Mouse (Mus musculus): ENCODE results near the gene Hif1an.

The Hif1an gene

GRCm38 (mm10) chr19:44564006-44564405 is 1.4 kb downstream of the Hif1an start:
- peak; percentile 44 for DNase-seq (ENCODE audit: low spot score)

DNA sequence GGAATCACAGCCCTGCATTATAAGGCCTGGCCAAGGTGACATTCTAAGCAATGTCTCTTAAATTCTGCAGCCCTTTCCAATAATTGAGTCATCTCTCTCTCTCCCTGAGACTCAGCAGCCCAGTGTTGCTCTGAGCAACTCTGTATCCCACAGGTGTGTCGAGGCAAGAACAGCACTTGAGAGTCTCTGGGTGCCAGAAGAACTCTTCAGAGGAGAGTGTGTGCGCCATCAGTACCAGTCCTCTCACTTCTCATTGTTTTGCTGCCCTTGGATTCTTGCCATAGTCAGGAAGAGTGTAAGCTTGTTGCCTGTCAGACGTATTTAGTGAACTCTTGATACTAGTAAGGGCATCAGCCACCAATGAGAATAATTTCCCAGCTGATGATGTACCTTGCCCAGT is 5.1 kb downstream of the Hif1an start:
- DNase-seq (ENCODE audit: low spot score) = peak; percentile 46

DNA sequence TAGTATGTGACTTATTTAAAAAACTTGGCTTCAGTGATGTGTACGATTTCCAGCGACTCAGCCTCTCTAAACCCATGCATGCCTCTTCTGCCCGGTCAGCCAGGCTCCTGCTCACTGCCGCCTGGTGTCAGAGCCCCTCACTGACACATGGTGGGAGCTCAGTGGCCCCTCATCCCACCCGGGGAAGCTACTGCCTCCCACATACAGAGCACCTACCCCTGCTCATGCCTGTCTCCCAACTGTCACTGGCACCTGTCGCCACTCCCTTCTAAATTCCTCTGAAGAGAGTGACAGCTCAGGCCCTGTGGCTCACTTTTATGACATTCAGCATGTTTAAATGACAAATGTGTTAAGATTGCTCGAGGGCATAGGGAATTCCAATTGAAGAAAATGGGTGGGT is 13.6 kb downstream of the Hif1an start:
- no peak for DNase-seq (ENCODE audit: low spot score)

GRCm38 (mm10) chr19:44578038-44578437 is 15.4 kb downstream of the Hif1an start:
- no peak for DNase-seq (ENCODE audit: low spot score)

- no peak for DNase-seq (ENCODE audit: low spot score)
Measured at GRCm38 (mm10) chr19:44582103-44582502, 19.5 kb downstream of the Hif1an start.

DNA sequence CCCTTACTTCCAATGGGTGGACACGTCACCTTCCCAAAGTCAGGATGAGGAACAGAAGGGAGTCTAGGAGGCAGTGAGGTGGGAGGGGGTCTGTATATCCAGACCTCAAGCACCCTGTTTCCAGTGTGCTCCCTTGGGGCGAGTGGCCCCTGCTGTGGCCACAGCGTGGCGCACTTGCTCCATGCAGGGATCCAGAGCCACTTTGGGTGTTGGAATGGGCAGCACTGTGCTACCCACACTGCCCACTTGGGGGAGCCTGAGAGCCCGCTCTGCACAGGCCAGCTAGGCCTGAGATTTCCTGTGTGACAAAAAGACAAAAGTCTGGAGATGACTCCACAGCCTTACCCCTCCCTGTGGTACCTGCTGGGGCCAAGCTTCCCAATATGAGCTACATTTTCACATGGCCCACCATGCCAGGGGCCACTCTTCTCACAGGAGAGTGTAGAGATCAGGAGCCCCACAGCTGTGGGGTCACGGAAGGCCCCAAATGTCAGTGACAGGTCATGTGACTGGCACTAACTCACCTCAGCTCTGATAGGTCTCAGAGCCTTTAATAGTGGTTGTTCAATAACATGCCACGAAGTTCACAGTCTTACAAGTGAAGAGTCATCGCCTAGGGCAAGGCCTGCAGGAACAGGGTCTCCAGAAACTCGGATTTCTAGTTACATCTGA is 20.1 kb downstream of the Hif1an start:
- peak; percentile 89 for DNase-seq (ENCODE audit: low spot score)

DNA sequence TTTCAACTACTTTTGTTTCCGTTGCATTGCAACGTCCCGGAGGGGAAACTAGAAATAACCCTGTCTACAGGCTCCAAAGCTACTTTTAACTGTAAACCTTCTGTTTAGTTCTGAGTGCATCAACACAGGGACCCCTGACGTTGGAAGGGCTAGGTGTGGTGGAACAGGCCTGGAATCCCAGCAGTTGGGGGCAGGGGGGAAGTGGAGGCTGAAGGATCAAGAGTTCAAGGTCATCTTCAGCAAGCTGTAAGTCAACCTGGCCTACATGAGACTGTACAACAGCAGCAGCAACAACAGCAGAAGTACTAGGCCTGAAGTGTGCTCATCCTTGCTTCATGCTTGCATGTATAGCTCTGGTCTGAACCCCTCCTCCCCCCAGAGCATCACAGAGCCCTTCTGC is 25.4 kb downstream of the Hif1an start:
- no peak for DNase-seq (ENCODE audit: low spot score)

- DNase-seq (ENCODE audit: low spot score) = no peak
Measured at GRCm38 (mm10) chr19:44589591-44590223, 27.1 kb downstream of the Hif1an start.

DNA sequence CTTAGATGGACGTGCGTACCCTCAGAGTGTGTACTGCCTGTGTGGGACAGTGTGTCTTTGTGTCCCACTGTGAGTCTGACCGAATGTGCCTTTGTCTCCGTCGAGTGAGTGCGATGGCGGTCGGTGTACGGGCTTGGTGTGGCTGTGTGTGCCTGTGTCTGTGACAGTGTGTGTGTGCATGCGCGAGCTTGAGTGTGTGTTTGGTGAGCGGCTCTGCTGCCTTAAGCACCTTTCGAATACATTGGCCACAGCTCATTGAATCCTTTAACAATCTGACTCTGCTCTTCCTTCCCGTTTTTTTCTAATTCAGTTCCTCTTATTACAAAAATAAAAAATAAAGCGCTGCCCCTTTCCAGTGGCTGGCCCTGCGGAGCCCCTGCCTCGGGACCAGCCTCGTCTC is 28.3 kb downstream of the Hif1an start:
- DNase-seq (ENCODE audit: low spot score) = no peak

- no peak for DNase-seq (ENCODE audit: low spot score)
Measured at GRCm38 (mm10) chr19:44591638-44592037, 29.0 kb downstream of the Hif1an start.

DNA sequence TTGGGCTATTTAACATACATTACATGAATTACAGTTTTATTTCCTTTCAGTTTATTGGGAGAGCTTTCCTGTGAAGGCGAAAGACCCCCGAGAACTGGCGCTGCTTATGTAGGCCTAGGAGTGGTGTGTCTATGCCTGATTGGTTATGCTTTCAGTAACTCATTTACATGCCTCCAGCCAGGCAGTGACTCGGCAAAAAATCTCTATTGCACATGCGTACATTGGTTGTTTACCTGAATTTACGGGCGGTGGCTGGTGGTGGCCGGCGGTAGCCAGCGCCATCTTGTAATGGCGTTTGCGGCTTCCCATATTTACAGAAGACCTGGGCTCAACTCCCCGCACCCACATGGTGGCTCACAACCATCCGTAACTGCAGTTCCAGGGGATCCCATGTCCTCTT is 31.5 kb downstream of the Hif1an start:
- DNase-seq (ENCODE audit: low spot score) = no peak

DNA sequence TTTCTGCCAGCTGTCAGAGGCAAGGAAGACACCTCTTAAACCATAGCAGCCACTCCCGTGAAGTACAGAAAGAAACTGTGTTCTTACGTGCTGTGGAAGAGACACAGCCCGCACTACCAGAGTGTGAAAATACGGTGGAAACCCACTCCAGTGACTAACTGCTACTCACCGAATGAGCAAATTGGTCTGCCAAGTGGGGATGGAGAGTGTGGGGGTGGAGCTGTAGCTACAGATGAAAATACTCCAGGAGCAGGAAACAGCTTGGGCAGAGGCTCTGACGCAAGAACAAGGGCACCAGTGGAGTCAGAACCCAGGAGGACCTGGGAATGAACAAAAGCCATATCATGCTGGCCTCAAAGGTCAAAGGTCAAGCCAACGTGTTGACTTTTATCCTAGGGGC is 55.5 kb downstream of the Hif1an start:
- no peak for DNase-seq (ENCODE audit: low spot score)

Measured in lung, postnatal 25 days (tissue).